Mouse (Mus musculus): Measurements from ENCODE around the gene Chml.

Chml gene

DNA sequence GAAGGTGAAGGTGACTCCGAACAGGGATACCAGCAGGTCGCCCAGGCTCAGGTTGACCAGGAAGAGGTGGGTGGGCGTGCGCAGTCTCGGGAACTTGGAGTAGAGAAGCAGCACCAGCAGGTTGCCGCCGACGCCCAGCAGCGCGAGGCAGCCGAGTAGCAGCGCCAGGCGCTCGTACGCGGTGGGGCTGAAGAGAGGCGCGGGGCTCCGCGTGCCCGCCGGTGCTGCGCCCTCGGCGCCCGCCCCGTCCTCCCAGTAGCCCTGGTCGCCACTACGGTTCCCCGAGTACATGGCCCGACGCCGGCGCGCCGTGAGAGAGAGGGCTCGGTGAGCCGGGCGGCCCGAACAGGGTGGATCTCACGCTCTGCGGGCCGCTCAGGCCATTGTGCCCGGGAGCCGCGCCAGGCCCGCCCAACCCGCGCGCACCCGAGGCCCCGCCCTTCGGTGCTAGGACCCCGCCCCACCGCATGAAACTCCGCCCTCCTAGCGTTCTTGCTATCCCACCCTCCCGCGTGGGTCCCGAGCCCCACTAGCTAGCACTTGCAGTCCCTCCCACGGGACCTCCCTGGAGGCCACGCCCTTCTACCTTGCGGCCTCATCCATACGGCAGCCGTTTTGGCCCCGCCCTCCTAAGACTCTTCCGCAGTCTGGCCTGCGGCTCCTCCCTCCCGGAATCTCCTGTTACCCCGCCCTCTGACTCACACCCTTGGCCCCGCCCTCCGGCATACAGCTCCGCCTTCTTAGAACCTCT, at the start of gene Chml, which contains the start of gene Opn3:
TSS of gene Chml (minus strand) at position 656 of the 751 bp plus-strand sequence.
TSS of gene Opn3 (minus strand) at position 531 of the 751 bp plus-strand sequence.
- DNase-seq (ENCODE audit: extremely low spot score, low spot score): peak; percentile 96

DNA sequence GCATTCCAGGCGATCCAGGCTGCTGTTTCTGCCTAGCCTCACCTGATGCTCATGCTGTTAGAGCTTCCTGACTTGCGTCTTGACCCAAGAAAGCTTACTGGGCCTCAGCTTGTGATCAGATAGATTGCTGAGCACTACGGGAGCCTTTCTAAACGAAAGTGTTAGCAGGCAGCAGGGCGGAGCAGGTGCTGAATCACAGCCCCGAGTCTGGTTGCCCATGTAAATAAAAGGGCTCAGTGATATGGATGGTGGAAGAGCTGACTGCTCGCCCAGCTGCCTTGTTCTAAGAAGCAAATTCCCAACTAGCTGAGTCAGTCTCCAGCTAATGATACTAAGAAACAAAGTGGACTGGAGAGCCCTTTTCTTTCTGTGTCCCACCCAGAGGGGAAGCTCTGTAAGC, 33.1 kb upstream of the Chml start:
- DNase-seq (ENCODE audit: extremely low spot score, low spot score): no peak

DNA sequence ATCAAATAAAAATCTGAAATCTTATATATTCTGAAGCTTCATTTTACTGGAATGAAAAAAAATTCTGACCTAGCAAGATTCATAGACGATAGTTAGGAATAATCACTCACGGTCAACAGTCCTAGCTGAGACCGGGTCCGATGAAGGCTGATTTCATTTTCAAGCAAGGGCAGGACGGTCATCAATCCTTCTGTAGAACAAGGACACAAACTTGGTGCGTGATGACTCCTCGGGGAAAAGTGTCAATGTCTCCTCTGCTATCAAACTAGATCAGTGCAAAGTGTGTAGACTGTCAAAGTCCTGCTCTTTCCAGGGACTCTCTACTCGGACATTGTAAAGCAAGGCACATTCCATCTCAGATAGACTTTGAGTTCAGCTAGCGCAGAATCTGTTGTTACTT, 24.1 kb upstream of the Chml start:
- DNase-seq (ENCODE audit: extremely low spot score, low spot score): no peak

DNA sequence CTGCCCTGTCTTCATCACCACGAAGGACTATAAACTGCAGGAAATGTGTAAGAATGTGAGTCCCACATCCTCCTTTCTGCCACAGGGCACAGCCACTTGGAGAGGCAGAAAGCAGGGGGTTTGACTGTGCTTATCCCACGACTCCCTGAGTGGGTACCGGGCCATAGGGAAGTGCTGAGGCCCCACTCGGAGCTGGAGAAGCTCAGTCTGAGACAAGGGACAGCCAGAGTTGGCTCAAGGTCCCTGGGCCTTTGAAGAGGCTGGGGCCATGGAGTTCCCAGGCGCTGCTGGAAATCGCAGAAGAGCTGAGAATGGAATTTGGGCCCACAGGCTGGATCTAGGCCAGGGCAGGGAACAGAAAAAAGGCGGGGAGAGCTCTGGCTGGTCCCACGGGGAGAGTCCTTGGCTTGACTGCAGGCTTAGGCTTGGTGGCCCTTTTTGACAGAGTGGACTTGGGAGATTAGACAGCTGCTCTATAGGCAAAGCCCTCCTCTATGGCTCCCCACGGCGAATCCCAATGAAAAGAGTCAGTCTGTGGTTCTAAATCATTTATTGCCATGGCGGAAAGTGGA, 19.7 kb upstream of the Chml start:
- DNase-seq (ENCODE audit: extremely low spot score, low spot score): no peak

DNA sequence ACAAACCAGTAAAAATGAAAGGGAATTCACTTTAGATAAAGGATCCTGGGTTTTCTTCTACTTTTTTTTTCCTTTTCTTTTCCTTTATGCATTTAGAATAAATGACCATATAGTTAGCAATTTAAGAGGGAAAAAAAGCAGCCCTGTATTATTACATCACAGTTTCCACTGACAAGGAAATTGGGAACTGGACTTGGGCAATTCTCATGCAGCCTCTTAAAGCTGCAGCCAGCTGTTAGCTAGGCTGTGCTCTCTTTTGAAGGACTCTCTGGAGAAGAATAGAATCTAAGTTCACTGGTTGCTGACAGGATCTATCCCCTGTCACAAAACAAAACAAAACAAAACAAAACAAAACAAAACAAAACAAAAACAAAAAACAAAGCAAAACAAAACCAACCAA, 15.3 kb upstream of the Chml start:
- DNase-seq (ENCODE audit: extremely low spot score, low spot score): no peak

DNA sequence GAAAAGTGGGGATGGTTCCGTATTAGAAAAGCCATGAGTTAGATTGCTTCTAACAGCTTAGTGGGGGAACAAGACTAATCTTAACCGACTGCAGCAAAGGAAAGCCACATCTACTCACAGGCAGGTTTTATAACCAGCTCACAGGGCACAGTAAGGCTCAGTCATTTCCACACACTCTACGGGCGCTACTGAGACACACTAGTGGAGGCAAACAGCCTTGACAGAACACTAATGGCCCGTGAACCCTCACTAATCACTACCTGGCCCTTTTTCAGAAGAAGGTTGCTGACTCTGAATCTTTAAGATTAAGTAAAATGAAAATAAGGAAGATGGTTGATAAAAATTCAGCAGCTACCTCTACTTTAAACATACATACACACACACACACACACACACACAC, 14.9 kb upstream of the Chml start:
- no peak for DNase-seq (ENCODE audit: extremely low spot score, low spot score)

DNA sequence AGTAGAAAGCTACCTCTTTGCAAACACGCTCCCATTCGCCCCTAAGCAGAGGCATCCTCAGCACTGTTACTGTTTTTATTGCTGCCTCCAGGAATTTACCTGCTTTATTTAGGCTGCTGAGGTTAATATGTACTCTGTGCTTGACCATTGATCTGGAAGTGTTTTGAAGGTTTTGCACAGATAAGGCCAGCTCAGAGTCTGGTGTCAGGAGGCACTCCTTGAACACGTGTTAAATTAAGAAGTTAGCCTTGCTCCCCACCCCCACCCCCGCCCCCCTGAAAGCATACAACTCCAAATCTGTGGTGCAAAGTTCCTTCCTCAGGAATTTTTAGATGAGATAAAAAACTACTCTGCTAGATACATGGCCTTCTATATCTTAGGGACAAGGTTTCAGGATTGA, 8.4 kb upstream of the Chml start:
- DNase-seq (ENCODE audit: extremely low spot score, low spot score): no peak

DNA sequence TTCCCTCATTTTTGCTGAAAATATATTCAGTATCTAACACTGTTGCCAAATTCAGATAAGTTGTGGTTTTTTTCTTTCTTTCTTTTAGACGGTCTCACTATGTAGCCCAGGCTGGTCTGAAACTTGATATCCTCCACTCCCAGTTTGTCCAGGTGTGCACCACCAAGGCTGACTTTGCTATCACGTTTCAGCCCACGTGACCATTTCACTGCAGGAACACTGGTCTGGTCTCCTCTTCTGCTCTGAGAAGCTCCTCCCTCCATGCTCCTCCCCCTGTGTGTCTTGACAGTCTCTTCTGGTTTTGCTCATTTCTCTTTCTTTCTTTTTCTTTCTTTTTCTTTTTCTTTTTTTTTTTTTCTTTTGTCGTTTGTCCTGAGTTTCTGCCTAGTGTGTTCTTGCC, 7.1 kb upstream of the Chml start:
- DNase-seq (ENCODE audit: extremely low spot score, low spot score): no peak

DNA sequence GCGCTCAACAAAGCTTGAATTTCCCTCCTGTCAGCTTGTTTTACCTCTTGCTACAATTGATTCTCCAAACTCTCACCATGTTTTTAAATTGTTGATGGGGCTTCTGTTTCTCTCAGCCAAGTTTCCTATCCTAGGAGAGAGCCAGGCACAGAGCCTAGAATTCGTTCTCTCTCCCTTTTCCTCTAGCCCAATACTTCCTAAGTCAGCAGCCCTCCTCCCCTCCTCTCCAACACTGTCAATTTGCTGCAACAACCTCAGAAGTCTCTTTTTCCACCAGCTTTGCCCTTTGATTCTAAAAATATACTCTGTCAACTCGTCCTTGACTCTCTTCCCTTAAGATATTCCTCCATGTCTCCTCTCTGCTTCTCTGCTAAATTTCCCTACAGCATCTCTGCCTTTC, 6.7 kb upstream of the Chml start:
- no peak for DNase-seq (ENCODE audit: extremely low spot score, low spot score)

DNA sequence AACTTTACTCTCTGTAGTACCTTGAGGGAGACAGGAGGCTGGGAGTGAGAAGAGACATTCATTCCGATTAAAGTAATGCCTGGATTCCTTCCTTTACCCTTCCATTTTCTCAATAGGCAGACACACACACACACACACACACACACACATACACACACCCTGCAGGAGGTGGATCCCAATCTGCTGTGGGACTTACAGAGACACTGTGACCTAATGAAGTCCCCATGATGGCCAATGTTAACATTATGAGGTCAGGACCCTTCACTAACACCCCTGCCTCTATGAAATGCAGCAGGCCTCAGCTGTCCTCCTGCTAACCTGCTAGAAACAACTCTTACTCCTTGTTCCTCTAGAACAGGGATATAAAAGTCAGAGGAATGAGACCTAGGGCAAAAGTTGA, 5.6 kb upstream of the Chml start, which contains the start of gene Wdr64:
TSS of gene Wdr64 (plus strand) at position 301 of the 400 bp plus-strand sequence.
- DNase-seq (ENCODE audit: extremely low spot score, low spot score): no peak

DNA sequence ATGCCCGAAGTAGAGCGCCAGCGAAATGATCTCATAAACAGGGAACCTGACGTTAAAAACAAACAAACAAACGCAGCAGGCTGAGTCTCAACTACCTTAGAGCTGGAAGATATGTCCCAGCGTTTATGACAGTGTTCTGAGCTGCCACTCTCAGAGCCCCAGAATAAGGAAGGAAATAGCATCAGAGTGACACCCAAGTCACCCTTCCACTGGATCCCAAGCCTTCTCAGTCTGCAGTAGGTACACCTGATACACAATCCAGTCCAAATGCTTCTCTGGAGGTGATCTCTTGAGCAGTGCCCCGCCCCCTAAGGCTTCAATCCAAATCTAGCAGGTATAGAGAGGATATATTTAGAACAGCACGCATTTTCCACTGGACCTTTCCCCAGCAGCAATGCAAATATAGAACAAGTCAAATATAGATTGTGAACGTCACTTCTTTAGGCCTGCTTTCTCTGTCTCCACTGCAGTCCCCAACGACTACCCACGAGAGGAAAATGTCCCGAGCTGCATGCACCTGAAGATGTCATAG, 794 bp upstream of the Chml start:
- no peak for DNase-seq (ENCODE audit: extremely low spot score, low spot score)

DNA sequence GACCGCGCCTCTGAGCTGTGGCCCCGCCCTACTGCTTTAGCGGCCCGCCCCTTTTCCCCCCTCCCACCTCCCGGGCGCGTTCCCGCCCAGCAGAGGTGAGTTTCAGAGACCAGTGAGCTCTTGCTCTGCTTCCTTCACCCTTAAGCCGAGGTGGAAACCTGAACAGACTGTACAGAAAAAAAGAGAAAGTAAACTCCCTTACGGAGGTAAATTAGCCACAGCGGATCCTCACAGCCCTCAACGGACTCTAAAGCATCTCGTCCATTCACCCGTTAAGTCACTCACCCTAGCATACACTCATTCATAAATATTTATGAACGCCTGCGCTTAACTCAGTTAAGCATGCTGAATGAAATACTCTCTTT, 278 bp upstream of the Chml start:
- no peak for DNase-seq (ENCODE audit: extremely low spot score, low spot score)

DNA sequence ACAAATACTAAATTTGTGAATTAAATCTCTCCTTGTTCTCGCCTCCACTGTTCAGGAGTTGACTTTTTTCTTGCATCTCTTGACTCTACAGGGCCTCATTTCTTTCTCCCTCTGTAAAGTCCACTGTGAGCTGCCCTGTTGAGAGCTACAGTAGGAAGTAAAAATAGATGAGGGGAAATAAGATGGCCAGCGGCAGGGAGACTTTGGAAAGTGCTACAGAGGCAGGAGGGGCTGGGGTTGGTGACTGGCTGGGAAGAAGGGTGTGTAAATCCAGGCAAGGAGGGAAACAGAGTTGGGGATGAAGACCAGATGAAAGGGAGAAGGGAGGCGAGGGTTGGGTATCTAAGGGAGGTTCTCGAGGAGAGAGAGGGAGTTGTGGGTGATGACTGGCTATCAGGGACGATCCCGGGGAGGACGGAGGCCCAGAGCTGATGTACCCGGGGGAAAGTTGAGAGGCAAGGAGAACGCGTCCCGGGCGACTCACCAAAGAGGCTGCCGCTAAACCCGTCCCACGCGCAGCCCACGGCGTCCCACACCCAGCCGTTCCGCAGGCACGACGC, 935 bp downstream of the Chml start:
- DNase-seq (ENCODE audit: extremely low spot score, low spot score): no peak

DNA sequence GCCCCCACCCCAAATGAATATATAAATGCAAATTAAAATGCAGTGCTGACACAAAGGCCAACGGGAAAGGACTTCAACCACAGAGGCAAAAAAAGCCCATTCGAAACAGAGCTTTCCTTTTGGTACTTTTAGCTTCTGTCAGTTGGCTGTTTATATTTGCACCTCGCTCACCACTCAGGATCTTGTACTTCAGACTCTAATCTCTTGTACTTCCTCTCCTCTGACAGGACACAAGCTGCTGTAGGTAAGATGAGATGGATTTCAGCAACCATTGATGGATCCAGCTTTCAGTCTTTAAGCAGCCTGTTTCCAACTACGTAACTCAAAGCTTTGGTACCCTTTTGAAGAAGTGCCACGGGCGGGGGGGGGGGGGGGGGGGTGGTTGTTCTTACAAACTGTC, 11.7 kb downstream of the Chml start:
- DNase-seq (ENCODE audit: extremely low spot score, low spot score): no peak

DNA sequence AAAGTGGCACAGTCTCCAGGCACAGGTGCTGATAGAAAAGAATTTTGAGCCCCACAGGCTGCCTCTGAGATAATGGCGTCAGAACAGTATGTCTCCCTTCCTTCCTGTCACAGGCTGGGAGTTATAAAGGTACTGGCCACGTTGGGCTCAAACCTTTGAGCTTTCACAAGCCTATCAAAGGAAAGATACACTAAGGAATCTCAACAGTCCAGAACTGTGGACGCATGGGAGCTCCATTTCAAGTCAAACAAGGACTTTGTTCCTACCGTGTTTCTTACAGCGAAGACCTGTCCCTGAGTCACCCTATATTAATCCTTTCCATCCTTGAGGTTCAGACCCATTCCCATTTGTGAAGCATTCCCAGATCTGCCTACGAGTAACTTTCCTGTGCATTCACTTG, 15.2 kb downstream of the Chml start:
- no peak for DNase-seq (ENCODE audit: extremely low spot score, low spot score)

DNA sequence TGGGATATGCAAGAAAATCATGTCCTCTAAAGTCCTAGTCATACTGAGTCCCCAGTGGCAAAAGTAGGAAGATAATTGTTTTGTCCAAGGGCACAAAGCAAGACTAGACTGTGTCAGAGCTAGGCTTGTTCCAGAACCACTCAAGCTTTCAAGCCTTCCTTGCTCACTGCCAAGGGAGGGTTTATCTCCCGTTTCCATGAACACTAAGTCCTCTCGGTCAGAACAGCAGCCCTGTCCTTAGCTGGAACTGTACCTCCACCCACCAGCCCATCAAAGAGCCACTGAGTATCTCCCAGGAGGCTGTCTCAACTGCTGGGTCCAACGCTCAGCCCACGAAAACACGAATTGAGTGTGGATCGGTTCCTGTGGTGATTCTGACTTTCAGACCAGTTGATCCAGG, 17.6 kb downstream of the Chml start:
- DNase-seq (ENCODE audit: extremely low spot score, low spot score): no peak

DNA sequence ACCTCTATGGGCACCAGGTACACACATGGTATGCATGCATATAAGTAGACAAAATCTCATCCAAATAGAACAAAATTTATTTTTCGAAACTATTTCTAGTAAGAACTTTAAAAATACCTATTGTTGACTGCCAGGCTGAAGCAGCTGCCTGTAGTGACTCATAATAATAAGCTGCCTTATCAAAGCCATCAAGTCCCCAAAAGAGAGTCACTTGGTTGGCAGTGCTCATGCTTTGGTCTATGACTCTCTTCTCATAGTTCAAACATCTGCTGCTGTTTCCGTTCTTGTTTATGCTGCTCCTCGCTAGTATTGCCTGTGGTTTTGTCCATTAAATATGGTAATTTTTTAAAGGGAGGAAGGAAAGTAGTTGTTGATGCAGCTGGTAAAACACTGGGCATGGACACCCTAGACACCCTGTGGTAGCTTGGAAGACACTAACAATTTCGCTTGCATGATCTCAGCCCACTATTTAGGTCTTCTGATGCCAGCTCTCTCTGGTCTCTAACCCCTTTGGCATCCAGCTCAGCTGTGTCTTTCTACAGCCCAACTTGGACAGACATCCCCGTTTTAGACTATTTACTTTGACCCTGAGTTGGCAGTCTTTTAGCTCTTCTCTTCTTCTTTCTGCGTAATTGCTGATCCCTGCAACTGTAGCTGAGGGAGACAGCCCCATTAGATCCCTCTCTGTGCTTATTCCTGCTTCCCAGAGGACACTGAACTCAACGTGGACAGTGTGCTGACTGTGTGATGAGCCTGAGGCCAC, 19.0 kb downstream of the Chml start:
- no peak for DNase-seq (ENCODE audit: extremely low spot score, low spot score)

DNA sequence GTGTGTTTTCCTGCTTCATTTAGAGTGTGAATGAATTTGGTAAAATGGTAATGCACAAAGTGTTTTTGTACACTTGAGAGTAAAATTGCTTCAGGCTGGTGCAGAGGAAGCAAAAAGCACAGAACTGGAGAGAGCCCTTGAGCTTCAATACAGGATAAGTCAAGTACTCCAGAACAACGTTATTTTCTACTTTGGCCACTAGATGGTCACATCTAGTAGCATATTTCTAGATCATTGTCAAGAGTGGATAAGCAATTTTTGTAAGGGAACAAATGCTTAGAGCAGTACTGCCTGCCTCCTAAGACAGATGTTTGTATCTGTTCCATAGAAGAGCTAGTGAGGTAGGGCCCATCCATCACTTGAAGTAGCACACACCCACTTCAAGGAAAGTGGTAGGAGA, 21.1 kb downstream of the Chml start:
- DNase-seq (ENCODE audit: extremely low spot score, low spot score): no peak

DNA sequence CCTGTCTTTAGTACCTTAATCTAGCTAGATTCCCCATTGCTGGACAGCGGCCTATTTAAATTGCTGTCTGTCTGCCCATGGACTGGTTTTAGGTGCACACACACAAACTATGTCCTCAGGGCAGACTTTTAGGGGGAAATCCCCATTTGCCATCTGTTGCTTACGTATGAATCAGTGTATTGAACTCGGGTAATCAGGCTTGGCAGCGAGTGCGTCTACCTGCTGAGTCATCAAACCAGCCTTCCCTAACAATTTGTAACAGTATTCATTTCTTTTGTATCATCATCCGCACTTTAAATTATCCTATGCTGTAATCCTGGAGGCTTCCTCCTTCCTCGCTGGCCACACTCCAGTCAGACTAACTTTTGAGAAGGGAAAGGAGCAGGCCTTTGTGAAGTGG, 22.7 kb downstream of the Chml start:
- DNase-seq (ENCODE audit: extremely low spot score, low spot score): no peak

DNA sequence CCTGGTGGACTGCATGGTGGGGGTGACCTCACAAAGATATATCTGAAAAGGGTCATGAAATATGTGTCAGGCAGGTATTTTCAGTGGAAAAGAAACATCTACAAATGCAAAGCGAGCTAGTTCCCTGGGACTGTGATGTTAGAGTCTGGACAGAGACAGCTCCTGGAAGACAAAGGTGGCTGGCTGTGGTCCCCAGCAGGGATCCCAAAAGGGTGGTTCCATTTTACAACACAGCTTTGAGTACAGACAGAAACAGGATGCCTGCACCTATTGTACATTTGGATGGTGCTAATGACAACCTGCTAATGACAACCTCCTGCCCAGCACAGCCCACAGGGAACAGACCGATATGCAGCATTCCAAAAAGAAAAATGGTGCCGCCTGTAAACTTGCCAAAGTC, 23.2 kb downstream of the Chml start:
- DNase-seq (ENCODE audit: extremely low spot score, low spot score): no peak

DNA sequence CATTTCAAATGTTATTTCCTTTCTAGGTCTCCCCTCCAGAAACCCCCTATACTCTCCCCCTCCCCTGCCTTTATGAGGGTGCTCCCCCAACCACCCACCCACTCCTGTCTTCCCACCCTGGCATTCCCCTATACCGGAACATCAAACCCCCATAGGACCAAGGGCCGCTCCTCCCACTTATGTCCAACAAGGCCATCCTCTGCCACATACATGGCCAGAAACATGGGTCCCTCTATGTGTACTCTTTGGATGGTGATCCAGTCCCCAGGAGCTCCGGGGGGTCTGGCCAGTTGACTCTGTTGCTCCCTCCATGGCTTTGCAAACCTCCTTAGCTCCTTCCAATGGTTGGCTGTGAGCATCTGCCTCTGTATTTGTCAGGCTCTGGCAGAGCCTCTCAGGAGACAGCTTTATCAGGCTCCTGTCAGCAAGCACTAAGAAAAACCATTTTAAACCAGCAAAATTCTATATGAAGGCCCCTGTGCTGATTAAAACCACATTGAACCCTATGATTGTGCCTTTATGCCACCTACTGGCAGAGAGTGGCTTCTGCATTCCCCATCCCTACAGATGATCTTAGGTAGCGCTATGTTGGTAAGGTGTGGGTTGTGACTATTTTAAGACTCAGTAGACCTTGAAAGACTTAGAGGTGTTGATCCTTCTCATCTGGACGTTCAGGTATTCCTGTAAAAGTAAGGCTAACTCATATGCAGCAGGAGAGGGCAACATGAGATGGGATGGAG, 23.9 kb downstream of the Chml start:
- DNase-seq (ENCODE audit: extremely low spot score, low spot score): no peak
